Mouse (Mus musculus): ENCODE data around the gene Aqp6. TPM values are rescaled to one million over a fixed set of nuclear protein-coding genes. Genes with fewer than 3 reads are reported as not detected.

Gene Aqp6
- total RNA-seq, 4 experiments from 2014 or later = 0.36 TPM; not detected in 3

DNA sequence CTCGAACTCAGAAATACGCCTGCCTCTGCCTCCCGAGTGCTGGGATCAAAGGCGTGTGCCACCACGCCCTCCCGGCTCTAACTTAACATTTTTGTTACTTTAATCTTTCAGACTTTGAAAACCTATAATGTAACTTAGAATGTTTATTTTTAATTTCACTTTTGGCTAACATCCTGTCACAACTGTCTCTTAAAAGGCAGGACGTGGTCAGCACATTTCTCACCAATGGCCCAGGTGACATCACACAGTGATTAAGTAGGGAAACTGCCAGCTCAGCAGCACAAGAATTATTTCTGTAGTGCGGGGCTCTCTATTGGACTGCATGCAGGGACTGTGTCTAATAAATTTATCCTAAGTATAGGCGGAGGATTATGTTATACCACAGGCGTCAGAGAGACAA, 42.6 kb downstream of the Aqp6 start:
- no peak for DNase-seq (ENCODE audit: low spot score in 2 of 2)

DNA sequence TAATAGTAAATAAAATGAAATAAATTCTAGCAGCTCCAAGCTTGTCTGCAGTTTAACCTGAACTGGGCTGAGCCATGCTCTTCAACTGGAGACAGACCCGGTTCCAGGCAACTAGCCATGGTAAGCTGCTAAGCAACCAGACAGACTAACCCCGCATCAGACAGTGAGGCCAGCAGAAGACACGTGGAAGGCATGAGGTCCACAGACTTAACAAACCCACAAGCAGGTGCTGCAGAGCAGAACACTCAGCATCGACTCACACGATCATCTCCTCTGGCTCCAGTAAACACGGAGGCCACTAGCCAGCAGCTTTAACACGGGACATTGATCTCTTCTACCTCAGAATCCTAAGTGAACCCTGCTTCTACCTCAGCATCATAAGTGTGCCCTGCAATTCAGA, 43.6 kb downstream of the Aqp6 start:
- DNase-seq (ENCODE audit: low spot score in 2 of 2) = no peak

DNA sequence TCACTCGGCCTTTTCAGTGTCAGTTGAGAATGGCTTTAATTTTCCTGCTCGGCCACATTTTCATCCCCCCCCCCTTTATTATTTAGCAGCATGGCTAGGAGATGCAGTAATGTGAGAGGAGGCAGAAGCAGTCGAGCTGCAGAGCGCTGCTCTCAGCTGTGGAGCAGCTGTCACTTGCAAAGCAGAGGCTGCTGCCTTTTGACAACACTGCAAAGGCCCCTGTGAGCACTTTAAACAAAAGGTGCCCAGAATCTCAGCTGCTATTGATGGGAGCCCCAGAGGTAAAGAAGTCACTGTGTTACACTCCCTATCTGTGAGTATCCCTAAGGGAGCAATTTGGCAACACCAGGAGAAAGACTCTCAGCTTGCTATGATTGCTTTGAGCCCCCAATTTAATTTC, 47.1 kb downstream of the Aqp6 start:
- DNase-seq (ENCODE audit: low spot score in 2 of 2) = no peak

DNA sequence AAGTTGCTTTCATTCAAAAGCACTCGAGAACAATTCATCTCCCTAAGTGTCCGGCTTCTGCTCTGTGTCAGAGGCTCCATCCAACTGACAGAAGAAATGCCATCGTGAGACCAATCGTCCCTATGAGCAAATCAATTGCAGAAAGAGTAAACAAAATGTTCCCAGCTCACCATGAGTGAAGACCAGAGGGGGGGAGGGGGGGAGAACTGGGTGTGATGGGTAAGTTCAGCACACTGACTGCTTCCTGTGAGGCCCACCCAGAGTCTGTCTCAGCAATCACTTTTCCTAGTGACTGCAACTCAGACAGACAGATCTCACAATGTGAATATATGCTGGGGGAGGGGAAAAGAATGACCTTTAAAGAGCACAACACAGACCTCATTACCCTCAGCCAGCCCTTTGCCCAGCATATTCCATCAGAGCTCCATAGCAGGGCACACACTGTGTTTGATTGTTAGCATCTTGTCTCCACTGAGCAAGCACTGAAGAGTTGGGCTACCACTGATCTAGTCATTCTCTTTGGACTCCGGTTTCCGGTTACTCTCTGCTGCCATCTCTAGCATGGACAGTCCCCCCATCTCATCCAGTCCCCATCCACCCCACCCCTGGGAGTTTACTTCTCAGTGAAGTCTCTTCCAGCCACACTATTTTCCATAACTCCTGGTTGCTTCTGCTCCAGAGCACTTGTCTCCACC, 48.0 kb downstream of the Aqp6 start:
- DNase-seq (ENCODE audit: low spot score in 2 of 2) = no peak

DNA sequence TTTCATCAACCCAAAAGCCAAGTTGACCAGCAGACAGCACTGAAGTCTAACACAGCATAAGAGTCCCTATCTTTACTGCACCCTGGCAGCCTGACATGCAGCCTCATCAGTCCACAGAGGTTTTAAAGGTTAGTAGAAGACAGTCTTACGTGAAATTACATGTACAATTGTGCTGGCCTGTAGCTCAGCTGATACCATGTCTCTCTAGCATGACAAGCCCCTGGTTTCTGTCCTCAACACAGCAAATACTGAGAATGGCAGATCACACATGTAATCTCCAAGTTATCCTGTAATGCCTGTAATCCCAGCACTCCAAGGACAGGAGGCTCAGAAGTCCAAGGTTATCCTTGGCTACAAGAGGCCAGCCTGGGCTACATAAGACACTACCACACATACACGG, 49.1 kb downstream of the Aqp6 start:
- no peak for DNase-seq (ENCODE audit: low spot score in 2 of 2)

DNA sequence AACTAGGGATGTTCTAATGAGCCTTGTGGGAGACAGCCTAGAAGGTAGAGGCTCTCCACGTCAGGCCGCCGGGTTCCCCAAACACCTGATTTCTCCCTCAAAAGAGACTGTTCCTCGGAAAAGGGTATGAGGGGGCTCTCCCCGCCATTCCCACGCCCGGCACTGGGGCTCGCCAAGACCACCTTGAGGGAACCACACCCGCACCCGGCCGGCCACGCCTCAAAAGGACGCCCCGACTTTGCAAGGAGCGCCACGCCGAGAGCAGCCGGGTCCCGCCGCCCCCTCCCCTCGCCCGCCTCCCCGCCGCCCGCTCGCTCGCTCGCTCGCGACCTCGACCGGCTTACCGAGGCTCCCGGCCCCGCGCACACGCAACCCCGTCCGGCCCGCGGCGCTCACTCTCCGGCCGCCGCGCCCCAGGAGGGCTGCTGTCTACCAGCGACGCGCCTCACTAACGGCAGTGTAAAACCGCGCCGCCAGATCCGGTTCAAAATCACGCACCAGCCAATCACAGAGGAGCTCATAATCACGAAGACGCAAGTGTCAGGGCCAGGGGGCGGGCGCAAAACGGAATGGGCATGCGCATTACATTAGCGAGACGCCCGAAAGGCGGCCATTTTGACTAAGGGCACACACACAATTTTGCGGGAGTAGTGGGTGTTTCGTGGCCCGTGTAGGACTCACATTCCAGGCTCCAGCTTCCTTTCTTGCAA, 50.1 kb downstream of the Aqp6 start, which contains the start of gene Racgap1:
Racgap1 (minus strand) TSS at position 494 of the 710 bp plus-strand sequence.
- peak; percentile 94 to 98 for DNase-seq (ENCODE audit: low spot score in 2 of 2)

DNA sequence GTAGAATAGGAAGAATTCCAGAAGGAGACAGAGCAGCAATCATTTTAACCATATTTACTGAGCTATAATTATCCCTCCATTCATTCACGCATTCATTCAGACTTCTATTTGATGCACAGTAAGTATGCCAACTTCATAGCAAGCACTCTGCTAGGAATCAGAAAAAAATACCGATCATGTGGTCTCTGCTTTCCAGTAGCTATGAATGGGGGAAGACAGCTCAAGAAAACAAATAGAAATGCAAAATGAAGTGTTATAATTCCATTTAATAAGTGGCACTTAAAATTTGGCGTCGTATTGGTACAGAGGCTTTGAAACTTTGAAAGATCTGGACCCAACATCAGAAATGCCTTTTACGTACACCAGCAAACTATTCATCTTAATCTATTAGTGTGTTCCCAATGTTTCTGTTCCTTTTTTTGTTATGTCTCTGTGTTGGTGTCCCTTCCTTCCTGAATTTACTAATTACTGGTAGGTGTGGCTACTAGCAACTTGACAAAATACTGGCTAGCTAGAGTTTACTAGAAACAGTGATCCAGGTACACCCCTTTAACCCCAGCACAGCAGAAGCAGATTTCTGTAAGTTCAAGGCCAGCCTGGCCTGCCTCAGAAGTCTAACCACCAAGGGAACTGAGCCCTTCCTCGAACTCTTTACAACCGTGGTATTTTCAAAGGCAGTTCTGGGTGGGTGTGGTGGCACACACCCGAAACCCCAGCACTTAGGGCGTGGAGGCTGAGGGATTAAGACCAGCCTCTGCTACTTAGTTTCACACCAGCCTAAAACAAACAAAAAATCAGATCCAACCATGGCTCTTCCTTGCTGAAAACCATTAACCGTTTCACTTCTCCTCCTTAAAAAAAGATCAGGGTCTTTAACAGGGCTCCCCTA, 51.0 kb downstream of the Aqp6 start:
- no peak for DNase-seq (ENCODE audit: low spot score in 2 of 2)

DNA sequence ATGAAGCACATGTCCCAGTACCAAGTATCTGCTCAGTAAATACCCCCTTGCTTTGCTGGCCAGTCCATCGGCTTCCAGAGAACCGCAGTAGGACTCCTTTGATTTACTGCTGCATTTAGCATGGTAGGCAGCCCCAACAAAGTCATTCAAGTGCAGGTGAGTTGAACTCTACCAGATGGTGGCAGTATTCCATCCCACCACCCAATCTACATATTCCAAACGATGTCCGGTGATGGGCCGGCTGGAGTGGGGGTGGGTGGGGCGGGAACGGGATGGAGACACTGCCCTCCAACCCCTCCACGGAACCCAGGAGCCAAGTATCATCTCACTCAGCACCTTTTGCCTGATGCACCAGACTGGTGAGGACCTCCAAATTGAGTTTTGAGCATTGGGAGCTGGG, 52.1 kb downstream of the Aqp6 start:
- no peak for DNase-seq (ENCODE audit: low spot score in 2 of 2)

DNA sequence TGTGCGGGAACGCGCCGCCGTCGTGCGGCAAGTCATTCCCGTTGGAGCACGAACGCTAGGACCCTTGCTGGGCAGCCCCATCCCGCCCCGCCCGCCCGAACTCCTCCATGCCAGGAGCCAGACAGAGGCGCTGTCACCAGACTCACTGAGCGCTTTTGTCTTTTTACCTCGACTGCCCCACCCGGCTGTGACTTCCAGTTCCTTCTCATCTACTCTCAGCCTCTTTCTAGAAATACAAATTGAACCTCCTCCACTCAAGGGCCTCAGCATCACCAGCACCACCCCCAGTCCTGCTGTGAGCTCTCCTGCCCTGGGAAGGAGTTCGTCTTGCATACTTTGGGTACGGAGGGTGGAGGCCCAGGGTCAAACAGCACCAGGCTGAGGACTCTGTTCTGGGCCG, 52.7 kb downstream of the Aqp6 start:
- DNase-seq (ENCODE audit: low spot score in 2 of 2) = no peak

Other genes with a start within 250 kb of the Aqp6 start
- 10 to 100 TPM in 3 of 4 experiments, 1 to 10 TPM in 1; 8.9 to 19.6 (median 14.1) TPM for gene Fmnl3, start 230.9 kb upstream of the Aqp6 start, total RNA-seq (2022)
- gene Tmbim6, start 208.5 kb upstream of the Aqp6 start, total RNA-seq (2022) = 100 to 1,000 TPM; 349 to 403 (median 360) TPM
- 10 to 100 TPM; 15.5 to 24.3 (median 19.8) TPM for gene Nckap5l, start 143.7 kb upstream of the Aqp6 start, total RNA-seq (2022)
- 1 to 10 TPM; 4.9 to 6.1 (median 5.3) TPM for gene Bcdin3d, start 126.7 kb upstream of the Aqp6 start, total RNA-seq (2022)
- gene Faim2, start 73.2 kb upstream of the Aqp6 start, total RNA-seq (2022) = 100 to 1,000 TPM; 370 to 420 (median 399) TPM
- gene Aqp2, start 22.3 kb upstream of the Aqp6 start, total RNA-seq (2022) = under 1 TPM in 1 of 4 experiments, not detected in 3; 0.32 TPM
- gene Aqp5, start 10.6 kb upstream of the Aqp6 start, total RNA-seq (2022) = not detected
- 1 to 10 TPM; 4.0 to 6.1 (median 4.8) TPM for gene Racgap1, start 50.3 kb downstream of the Aqp6 start, total RNA-seq (2022)
- 10 to 100 TPM; 29.0 to 38.6 (median 34.0) TPM for gene Asic1, start 69.0 kb downstream of the Aqp6 start, total RNA-seq (2022)
- 100 to 1,000 TPM; 106 to 125 (median 113) TPM for gene Smarcd1, start 100.7 kb downstream of the Aqp6 start, total RNA-seq (2022)
- gene Gm17349, start 104.1 kb downstream of the Aqp6 start, total RNA-seq (2022) = 1 to 10 TPM; 4.6 to 6.4 (median 5.5) TPM
- gene Gpd1, start 116.1 kb downstream of the Aqp6 start, total RNA-seq (2022) = 100 to 1,000 TPM; 102 to 138 (median 117) TPM
- gene Cox14, start 124.2 kb downstream of the Aqp6 start, total RNA-seq (2022) = 100 to 1,000 TPM; 103 to 125 (median 111) TPM
- 10 to 100 TPM; 24.9 to 34.7 (median 31.4) TPM for gene Cers5, start 171.5 kb downstream of the Aqp6 start, total RNA-seq (2022)